Mouse (Mus musculus): ENCODE measurements around the gene Ttc32. TPM values are rescaled to one million over a fixed set of nuclear protein-coding genes. Genes with fewer than 3 reads are reported as not detected.

Gene Ttc32
- polyA plus RNA-seq, 1 experiment from 2014 or later: 27.9 TPM

DNA sequence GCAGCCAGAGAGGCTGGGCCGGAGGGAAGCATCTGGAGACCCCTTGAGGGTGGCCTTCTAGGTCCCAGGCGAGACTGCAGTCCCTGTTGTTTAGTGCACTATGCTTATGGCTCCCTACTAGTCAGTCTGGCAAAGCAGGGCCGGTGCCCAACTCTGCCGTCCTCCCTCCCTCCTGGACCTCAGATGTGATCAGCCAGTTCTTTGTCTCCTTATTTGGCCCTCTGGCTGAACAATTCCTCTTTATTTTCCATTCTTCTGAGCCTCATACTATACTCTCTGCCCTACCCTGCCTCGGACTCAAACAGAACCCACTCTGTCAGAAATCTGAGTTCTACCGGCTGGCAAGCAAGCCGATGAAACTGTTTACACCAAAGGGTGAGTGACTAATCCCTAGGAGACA, 23.5 kb downstream of the Ttc32 start:
- H3K9me3 ChIP-seq (ENCODE audit: control insufficient read depth, low read length): no peaks in the 10 kb centered on the region
- no peak overlapping the region for H3K4me2 ChIP-seq (ENCODE audit: low read depth, low read length)
- no peaks in the 10 kb centered on the region for H3K27me3 ChIP-seq (ENCODE audit: control insufficient read depth, insufficient read depth, low read depth, low read length)
- no peak overlapping the region for H3K9ac ChIP-seq (ENCODE audit: low read length)
- no peaks in the 10 kb centered on the region for H3K36me3 ChIP-seq (ENCODE audit: control insufficient read depth, insufficient read depth, low read length)
- no peak for ATAC-seq (ENCODE audit: low read depth)
- H3K4me1 ChIP-seq (replicated peaks; ENCODE audit: control insufficient read depth, insufficient read depth, low read length): peaks cover 4% of the 10 kb centered on the region
- no peak overlapping the region for H3K4me3 ChIP-seq (ENCODE audit: low read length)
- no peak overlapping the region for H3K27ac ChIP-seq (ENCODE audit: low read length)
- 54% methylated on average over 7 of the region's 7 CpGs for WGBS

DNA sequence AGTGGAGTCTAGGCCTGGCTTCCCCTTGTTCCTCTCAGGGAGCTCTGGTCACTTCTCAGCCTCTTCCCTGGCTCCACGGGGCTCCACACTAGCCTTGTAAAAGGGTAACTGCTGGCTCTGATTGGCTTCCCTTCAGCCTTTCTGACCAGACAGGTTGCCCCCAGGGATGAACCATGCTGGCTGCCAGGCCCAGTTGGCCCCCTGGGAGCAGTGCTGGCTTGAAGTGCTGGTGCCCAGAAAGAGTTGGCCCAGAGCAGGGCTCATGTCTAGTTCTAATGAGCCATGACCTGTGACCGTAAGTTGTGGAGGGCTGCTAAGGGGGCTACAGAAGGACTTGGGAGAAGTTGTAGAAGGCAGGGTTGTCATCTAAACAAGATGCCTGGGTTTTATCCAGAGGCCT, 24.2 kb downstream of the Ttc32 start:
- peaks cover 4% of the 10 kb centered on the region for H3K4me1 ChIP-seq (replicated peaks; ENCODE audit: control insufficient read depth, insufficient read depth, low read length)
- WGBS: 61% methylated on average over 2 of the region's 2 CpGs
- ATAC-seq (ENCODE audit: low read depth): no peak

DNA sequence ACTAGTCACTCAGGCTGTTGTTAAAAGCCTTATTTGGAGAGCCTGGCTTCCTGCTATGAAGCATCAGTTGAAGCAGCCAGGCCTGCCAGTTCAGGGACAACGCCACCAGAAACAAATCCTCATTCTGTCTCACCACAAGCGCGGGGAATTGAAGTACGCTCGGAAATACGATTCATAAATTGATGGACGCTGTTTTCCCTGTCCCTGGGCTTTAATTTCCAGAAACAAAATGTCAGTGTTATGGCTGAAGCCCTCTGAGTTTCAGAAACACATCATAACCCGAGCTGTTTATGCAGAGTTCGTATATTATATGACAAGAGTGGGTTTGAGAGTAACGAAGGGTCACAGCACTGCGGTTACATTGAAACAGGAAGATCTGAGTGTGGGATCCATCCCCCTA, 25.5 kb downstream of the Ttc32 start:
- no peaks in the 10 kb centered on the region for H3K27me3 ChIP-seq (ENCODE audit: control insufficient read depth, insufficient read depth, low read depth, low read length)
- H3K4me2 ChIP-seq (ENCODE audit: low read depth, low read length): no peak overlapping the region
- H3K4me1 ChIP-seq (replicated peaks; ENCODE audit: control insufficient read depth, insufficient read depth, low read length): peaks cover 4% of the 10 kb centered on the region
- WGBS: 37% methylated on average over 11 of the region's 11 CpGs
- no peak overlapping the region for H3K27ac ChIP-seq (ENCODE audit: low read length)
- ATAC-seq (ENCODE audit: low read depth): no peak
- H3K36me3 ChIP-seq (ENCODE audit: control insufficient read depth, insufficient read depth, low read length): no peaks in the 10 kb centered on the region
- H3K4me3 ChIP-seq (ENCODE audit: low read length): no peak overlapping the region
- H3K9ac ChIP-seq (ENCODE audit: low read length): no peak overlapping the region
- H3K9me3 ChIP-seq (ENCODE audit: control insufficient read depth, low read length): no peaks in the 10 kb centered on the region

More for the DNA sequence above, 24.2 kb downstream of the Ttc32 start:
- Histone ChIP-seq H3K9ac (ENCODE audit: low read length) (no peak overlapping the region), H3K36me3 (ENCODE audit: control insufficient read depth, insufficient read depth, low read length) (no peaks in the 10 kb centered on the region), H3K4me3 (ENCODE audit: low read length) (no peak overlapping the region), H3K27ac (ENCODE audit: low read length) (no peak overlapping the region), H3K9me3 (ENCODE audit: control insufficient read depth, low read length) (no peaks in the 10 kb centered on the region), H3K27me3 (ENCODE audit: control insufficient read depth, insufficient read depth, low read depth, low read length) (no peaks in the 10 kb centered on the region), H3K4me2 (ENCODE audit: low read depth, low read length) (no peak overlapping the region)

DNA sequence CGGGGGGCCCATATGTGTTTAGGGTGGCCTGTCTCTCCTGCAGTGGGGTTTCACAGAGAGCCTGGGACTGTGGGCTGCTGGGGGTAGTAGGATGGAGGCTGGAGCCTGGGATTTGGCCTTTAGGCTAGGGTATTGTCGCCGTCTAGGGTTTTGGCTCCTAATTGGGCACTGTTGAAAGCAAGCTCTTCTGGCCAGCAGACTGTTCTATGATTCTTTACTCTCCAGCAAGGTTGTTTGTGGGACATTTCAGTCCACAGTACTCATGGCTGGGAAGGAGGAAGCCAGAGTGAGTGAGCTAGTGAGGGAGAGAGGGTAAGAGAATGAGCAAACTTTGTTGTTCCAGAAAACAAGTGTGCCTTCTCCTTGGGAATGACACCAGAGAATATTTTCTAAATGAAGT, 29.7 kb downstream of the Ttc32 start:
- no peak overlapping the region for H3K4me2 ChIP-seq (ENCODE audit: low read depth, low read length)
- 88% methylated on average over 3 of the region's 3 CpGs for WGBS
- ATAC-seq (ENCODE audit: low read depth): no peak
- H3K27ac ChIP-seq (ENCODE audit: low read length): no peak overlapping the region
- no peak overlapping the region for H3K4me3 ChIP-seq (ENCODE audit: low read length)
- H3K27me3 ChIP-seq (ENCODE audit: control insufficient read depth, insufficient read depth, low read depth, low read length): no peaks in the 10 kb centered on the region
- H3K9ac ChIP-seq (ENCODE audit: low read length): no peak overlapping the region
- no peaks in the 10 kb centered on the region for H3K36me3 ChIP-seq (ENCODE audit: control insufficient read depth, insufficient read depth, low read length)
- peaks cover 4% of the 10 kb centered on the region for H3K4me1 ChIP-seq (replicated peaks; ENCODE audit: control insufficient read depth, insufficient read depth, low read length)
- H3K9me3 ChIP-seq (ENCODE audit: control insufficient read depth, low read length): no peaks in the 10 kb centered on the region

DNA sequence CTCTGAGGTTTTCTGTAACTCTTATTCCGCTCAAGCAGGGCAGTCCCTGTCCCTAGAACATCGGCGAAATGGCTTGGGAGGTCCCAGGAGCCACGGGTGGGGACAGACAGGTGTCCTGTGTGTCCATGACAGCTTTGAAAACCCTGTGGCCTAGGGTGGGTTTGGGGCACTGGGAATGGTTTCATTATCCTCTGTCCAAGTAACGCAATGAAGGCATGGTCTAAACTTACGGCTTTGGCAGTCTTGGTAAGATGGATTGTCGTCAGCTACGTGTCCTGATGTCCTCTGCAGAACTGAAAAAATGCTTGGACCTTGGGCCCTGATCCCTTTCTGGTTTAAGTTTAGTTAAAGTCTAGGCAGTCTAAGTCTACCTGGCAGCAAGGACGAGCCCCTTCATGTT, 30.2 kb downstream of the Ttc32 start:
- Histone ChIP-seq H3K4me3 (ENCODE audit: low read length) (no peak overlapping the region), H3K9me3 (ENCODE audit: control insufficient read depth, low read length) (no peaks in the 10 kb centered on the region), H3K4me1 (replicated peaks; ENCODE audit: control insufficient read depth, insufficient read depth, low read length) (peaks cover under 1% of the 10 kb centered on the region), H3K9ac (ENCODE audit: low read length) (no peak overlapping the region), H3K27ac (ENCODE audit: low read length) (no peak overlapping the region), H3K4me2 (ENCODE audit: low read depth, low read length) (no peak overlapping the region), H3K36me3 (ENCODE audit: control insufficient read depth, insufficient read depth, low read length) (no peaks in the 10 kb centered on the region), H3K27me3 (ENCODE audit: control insufficient read depth, insufficient read depth, low read depth, low read length) (no peaks in the 10 kb centered on the region)
- no peak for ATAC-seq (ENCODE audit: low read depth)
- 81% methylated on average over 9 of the region's 9 CpGs for WGBS

DNA sequence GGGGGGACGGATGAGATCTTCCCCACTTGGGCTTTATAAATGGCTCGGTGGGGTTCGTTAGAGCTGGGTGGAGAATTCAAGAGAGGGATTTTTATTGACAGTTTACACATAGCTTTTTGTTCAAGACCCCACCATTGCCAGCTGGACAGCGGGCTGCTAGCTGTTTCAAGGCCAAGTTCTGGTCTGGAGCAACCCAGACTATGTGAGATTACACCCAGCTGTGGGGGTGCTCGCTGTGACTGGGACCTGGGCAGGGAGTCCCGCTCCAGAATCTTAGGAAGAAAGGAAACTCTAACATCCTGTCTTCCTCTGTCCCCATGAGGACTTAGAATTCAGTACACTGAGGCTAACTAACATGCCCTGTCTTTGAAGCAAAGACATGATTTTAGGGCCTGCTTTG, 33.8 kb downstream of the Ttc32 start:
- H3K4me1 ChIP-seq (replicated peaks; ENCODE audit: control insufficient read depth, insufficient read depth, low read length): no peaks in the 10 kb centered on the region
- no peak overlapping the region for H3K9ac ChIP-seq (ENCODE audit: low read length)
- H3K27ac ChIP-seq (ENCODE audit: low read length): no peak overlapping the region
- 58% methylated on average over 6 of the region's 6 CpGs for WGBS
- no peaks in the 10 kb centered on the region for H3K27me3 ChIP-seq (ENCODE audit: control insufficient read depth, insufficient read depth, low read depth, low read length)
- no peaks in the 10 kb centered on the region for H3K9me3 ChIP-seq (ENCODE audit: control insufficient read depth, low read length)
- ATAC-seq (ENCODE audit: low read depth): no peak
- no peaks in the 10 kb centered on the region for H3K36me3 ChIP-seq (ENCODE audit: control insufficient read depth, insufficient read depth, low read length)
- no peak overlapping the region for H3K4me3 ChIP-seq (ENCODE audit: low read length)
- H3K4me2 ChIP-seq (ENCODE audit: low read depth, low read length): no peak overlapping the region

DNA sequence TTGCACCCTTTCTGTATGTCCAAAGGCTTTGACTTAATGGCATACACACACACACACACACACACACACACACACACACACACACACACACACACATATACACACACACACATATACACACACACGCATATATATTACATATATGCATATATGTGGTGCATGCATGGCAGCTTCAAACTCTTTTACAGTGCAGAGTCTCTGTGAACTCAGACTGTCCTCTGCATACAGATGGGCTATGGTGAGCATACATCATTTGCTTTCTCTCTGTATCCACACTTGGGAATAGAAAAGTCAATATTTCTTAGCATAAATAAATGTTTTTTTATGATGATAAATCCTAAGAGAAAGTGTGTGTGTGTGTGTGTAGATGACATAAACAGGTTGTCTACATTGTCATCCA, 41.3 kb downstream of the Ttc32 start:
- WGBS: 70% methylated on average over 1 of the region's 1 CpGs
- Histone ChIP-seq H3K9ac (ENCODE audit: low read length) (no peak overlapping the region), H3K9me3 (ENCODE audit: control insufficient read depth, low read length) (no peaks in the 10 kb centered on the region), H3K27ac (ENCODE audit: low read length) (no peak overlapping the region), H3K4me1 (replicated peaks; ENCODE audit: control insufficient read depth, insufficient read depth, low read length) (no peaks in the 10 kb centered on the region), H3K36me3 (ENCODE audit: control insufficient read depth, insufficient read depth, low read length) (no peaks in the 10 kb centered on the region), H3K4me3 (ENCODE audit: low read length) (no peak overlapping the region), H3K27me3 (ENCODE audit: control insufficient read depth, insufficient read depth, low read depth, low read length) (no peaks in the 10 kb centered on the region), H3K4me2 (ENCODE audit: low read depth, low read length) (no peak overlapping the region)
- ATAC-seq (ENCODE audit: low read depth): no peak

DNA sequence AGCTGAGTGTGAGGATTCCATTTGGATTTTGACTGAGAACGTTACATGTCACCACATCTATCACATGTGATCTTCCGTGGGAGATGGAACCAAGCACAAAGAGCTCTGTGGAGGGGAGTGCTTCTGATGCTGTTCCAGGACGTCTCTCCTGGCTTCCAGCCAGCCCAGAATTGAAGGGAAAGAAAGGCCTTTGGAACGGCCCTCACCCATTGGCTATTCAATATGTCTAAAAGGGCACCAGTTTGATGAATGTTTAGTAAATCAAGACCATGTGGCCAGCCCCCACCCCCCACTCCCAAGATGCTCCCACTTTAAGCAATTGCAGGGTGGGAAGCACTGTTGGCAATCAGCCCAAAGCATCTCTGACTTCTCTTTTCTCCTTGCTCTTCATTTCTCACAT, 41.7 kb downstream of the Ttc32 start:
- Histone ChIP-seq H3K9me3 (ENCODE audit: control insufficient read depth, low read length) (no peaks in the 10 kb centered on the region), H3K4me1 (replicated peaks; ENCODE audit: control insufficient read depth, insufficient read depth, low read length) (no peaks in the 10 kb centered on the region), H3K27me3 (ENCODE audit: control insufficient read depth, insufficient read depth, low read depth, low read length) (no peaks in the 10 kb centered on the region), H3K4me2 (ENCODE audit: low read depth, low read length) (no peak overlapping the region), H3K27ac (ENCODE audit: low read length) (no peak overlapping the region), H3K36me3 (ENCODE audit: control insufficient read depth, insufficient read depth, low read length) (no peaks in the 10 kb centered on the region), H3K9ac (ENCODE audit: low read length) (no peak overlapping the region), H3K4me3 (ENCODE audit: low read length) (no peak overlapping the region)
- WGBS: 18% methylated on average over 4 of the region's 4 CpGs
- peak; percentile 54; the same call in 1 of the 2 replicates for ATAC-seq (ENCODE audit: low read depth)

DNA sequence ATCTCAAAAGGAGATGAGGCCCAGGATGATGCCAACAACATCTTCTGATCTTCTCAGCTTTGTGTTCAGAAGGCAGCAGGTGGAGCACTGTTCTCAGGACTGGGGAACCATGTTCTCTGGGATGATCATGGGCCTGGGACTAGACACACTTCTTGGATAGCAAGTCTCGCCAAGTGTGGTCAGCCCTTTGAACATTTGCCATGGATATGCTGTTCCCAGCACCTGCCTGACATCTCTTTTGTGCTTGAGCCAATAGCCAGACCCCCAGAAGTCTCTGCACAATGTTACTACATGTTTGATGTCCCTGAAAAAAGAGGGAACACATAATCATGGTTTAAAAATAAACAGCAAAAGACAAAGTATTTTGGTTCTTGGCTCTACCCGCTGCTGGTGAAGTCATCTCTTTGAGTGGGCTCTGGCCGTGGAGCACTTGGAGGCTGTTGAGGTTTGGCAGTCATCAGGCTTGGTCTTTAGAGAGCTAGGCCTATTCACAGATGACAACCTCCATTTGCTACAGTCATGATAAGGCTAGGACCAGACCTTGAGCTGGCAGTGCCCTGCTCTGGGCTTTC, 47.8 kb downstream of the Ttc32 start:
- WGBS: 87% methylated on average over 3 of the region's 3 CpGs
- no peaks in the 10 kb centered on the region for H3K9me3 ChIP-seq (ENCODE audit: control insufficient read depth, low read length)
- no peaks in the 10 kb centered on the region for H3K27me3 ChIP-seq (ENCODE audit: control insufficient read depth, insufficient read depth, low read depth, low read length)
- no peak overlapping the region for H3K4me2 ChIP-seq (ENCODE audit: low read depth, low read length)
- H3K27ac ChIP-seq (ENCODE audit: low read length): no peak overlapping the region
- no peak overlapping the region for H3K4me3 ChIP-seq (ENCODE audit: low read length)
- no peak overlapping the region for H3K9ac ChIP-seq (ENCODE audit: low read length)
- H3K36me3 ChIP-seq (ENCODE audit: control insufficient read depth, insufficient read depth, low read length): no peaks in the 10 kb centered on the region
- no peak for ATAC-seq (ENCODE audit: low read depth)
- H3K4me1 ChIP-seq (replicated peaks; ENCODE audit: control insufficient read depth, insufficient read depth, low read length): no peaks in the 10 kb centered on the region

DNA sequence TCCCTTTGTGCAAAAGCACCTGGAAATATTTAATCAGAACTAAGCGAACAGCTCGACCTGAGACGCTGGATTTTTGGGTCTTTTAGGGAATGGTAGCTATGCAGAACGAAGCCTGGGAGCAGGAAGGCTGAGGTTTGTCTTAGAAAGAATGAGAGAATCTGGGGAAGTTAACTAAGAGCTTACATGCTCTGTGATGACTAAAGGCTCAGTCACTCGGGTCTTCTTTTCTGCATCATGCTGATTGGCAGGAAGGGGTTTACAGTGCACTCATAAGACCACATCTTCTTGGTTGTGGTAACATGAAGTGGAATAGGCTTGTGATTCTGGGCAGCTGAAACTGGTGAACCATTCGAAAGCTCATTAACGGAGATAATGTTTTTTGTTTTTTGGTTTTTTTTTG, 60.4 kb downstream of the Ttc32 start:
- WGBS: 50% methylated on average over 7 of the region's 7 CpGs
- no peak overlapping the region for H3K4me3 ChIP-seq (ENCODE audit: low read length)
- no peaks in the 10 kb centered on the region for H3K4me1 ChIP-seq (replicated peaks; ENCODE audit: control insufficient read depth, insufficient read depth, low read length)
- H3K9me3 ChIP-seq (ENCODE audit: control insufficient read depth, low read length): no peaks in the 10 kb centered on the region
- H3K27ac ChIP-seq (ENCODE audit: low read length): no peak overlapping the region
- H3K9ac ChIP-seq (ENCODE audit: low read length): no peak overlapping the region
- no peak for ATAC-seq (ENCODE audit: low read depth)
- H3K36me3 ChIP-seq (ENCODE audit: control insufficient read depth, insufficient read depth, low read length): no peaks in the 10 kb centered on the region
- H3K4me2 ChIP-seq (ENCODE audit: low read depth, low read length): no peak overlapping the region
- H3K27me3 ChIP-seq (ENCODE audit: control insufficient read depth, insufficient read depth, low read depth, low read length): no peaks in the 10 kb centered on the region

All from lung, embryonic 16.5 days (tissue).